ENCODE assay signal across 8 mouse cellular contexts in genomic region chr7:99926916-99927714, GRCm38 (mm10). TPM values are rescaled to one million over a fixed set of nuclear protein-coding genes. Genes with fewer than 3 reads are reported as not detected.
A peak's percentile ranks its signal among the peaks of the same experiment; 100 is the strongest.
DNase-seq lines count a peak whose midpoint lies in the region; TF ChIP-seq lines count a peak whose summit lies in the region.

No protein-coding gene starts in this region.

- no peak for TF ChIP-seq EP300 in heart, adult 2 months (IDR thresholded peaks at IDR 0.05; ENCODE audit: insufficient read depth, low read depth, low read length)

- H3K27me3 ChIP-seq in heart, adult 2 months (ENCODE audit: control insufficient read depth, insufficient read depth, low read length): no peaks in the 10 kb centered on the region
- H3K27me3 ChIP-seq in E14TG2a.4 (ENCODE audit: insufficient read depth, low read length): no peaks in the 10 kb centered on the region
- no peaks in the 10 kb centered on the region for H3K27me3 ChIP-seq in thymus, adult 2 months (ENCODE audit: control insufficient read depth, insufficient read depth, low read length)

- H3K27ac ChIP-seq in heart, adult 2 months: no peak overlapping the region
- H3K27ac ChIP-seq in thymus, adult 2 months (ENCODE audit: control insufficient read depth, insufficient read depth, low read length): no peak overlapping the region

- no peaks in the 10 kb centered on the region for H3K9me3 ChIP-seq in E14TG2a.4 (ENCODE audit: low read length)

- no peak overlapping the region for H3K4me3 ChIP-seq in heart, adult 2 months
- H3K4me3 ChIP-seq in E14TG2a.4 (replicated peaks; ENCODE audit: low read length): no peak overlapping the region
- no peak overlapping the region for H3K4me3 ChIP-seq in thymus, adult 2 months (ENCODE audit: control insufficient read depth, insufficient read depth, low read length)

- DNase-seq in heart, adult 2 months: peak; percentile 64 to 79
- no peak for DNase-seq in heart, postnatal 25 days (ENCODE audit: low spot score)
- peak; percentile 64 for DNase-seq in cerebellum, adult 11 months
- peak; percentile 58 to 65 for DNase-seq in frontal cortex, postnatal 25 days (ENCODE audit: low spot score in 2 of 2)
- DNase-seq in kidney, postnatal 4 days: peak; percentile 84 to 87
- peak; percentile 80 for DNase-seq in lung, postnatal 10 days
- DNase-seq in thymus, adult 2 months: peak; percentile 77

- intact Hi-C loops in heart, adult 2 months (cut with DNase I): loop anchor here (1.0 to 10.0 kb wide), 2 partner anchors 54 to 188 kb away; no protein-coding TSS in a partner anchor
- intact Hi-C loops in heart, postnatal 25 days (cut with DNase I): loop anchor here (1.0 kb wide), 1 partner anchor 54 kb away; no protein-coding TSS in a partner anchor

- no peaks in the 10 kb centered on the region for H3K36me3 ChIP-seq in heart, adult 2 months (ENCODE audit: control insufficient read depth, insufficient read depth, low read length)
- H3K36me3 ChIP-seq in E14TG2a.4 (ENCODE audit: insufficient read depth, low read length): peaks cover 81% of the 10 kb centered on the region
- H3K36me3 ChIP-seq in thymus, adult 2 months (ENCODE audit: control insufficient read depth, insufficient read depth, low read length): peaks cover 47% of the 10 kb centered on the region

- TF ChIP-seq CTCF in heart, adult 2 months (IDR thresholded peaks at IDR 0.05): peak; percentile 85
- TF ChIP-seq CTCF in E14TG2a.4 (conservative IDR thresholded peaks at IDR 0.05; ENCODE audit: low read length): peak; percentile 28; the same call in 1 of the 2 replicates
- TF ChIP-seq CTCF in thymus, adult 2 months (IDR thresholded peaks at IDR 0.05; ENCODE audit: borderline replicate concordance, control insufficient read depth, extremely low read depth, insufficient read depth, low read length, poor library complexity): no peak

- no peak overlapping the region for H3K9ac ChIP-seq in heart, adult 2 months (ENCODE audit: low read depth, low read length)

- WGBS in heart, adult 2 months: 74% methylated on average over 10 of the region's 10 CpGs
- WGBS in thymus, adult 2 months: 82% methylated on average over 10 of the region's 10 CpGs

- no peak for TF ChIP-seq POLR2A in heart, adult 2 months (IDR thresholded peaks at IDR 0.05; ENCODE audit: insufficient read depth, low read depth, low read length)
- TF ChIP-seq POLR2A in thymus, adult 2 months (IDR thresholded peaks at IDR 0.05; ENCODE audit: control insufficient read depth, extremely low read depth, insufficient read depth, low read length, poor library complexity): no peak

- H3K79me2 ChIP-seq in heart, adult 2 months (replicated peaks; ENCODE audit: control insufficient read depth, insufficient read depth, low read length): no peaks in the 10 kb centered on the region

- H3K4me1 ChIP-seq in heart, adult 2 months (ENCODE audit: control insufficient read depth, insufficient read depth, low read length): no peaks in the 10 kb centered on the region
- H3K4me1 ChIP-seq in E14TG2a.4 (replicated peaks; ENCODE audit: low read depth, low read length): peaks cover 21% of the 10 kb centered on the region
- no peaks in the 10 kb centered on the region for H3K4me1 ChIP-seq in thymus, adult 2 months (replicated peaks; ENCODE audit: control insufficient read depth, insufficient read depth, low read length)

RNA-seq across cellular contexts. Expression of gene Rnf169, which starts 53.1 kb away (rescaled TPM):
- total RNA-seq in heart, adult 2 months (2021): 10 to 100 TPM in 1 of 2 experiments, 1 to 10 TPM in 1; 9.4 to 10.6 TPM
- polyA plus RNA-seq in heart, adult 2 months (2012; rRNA removed): 2.9 and 3.6 TPM in 2 replicates
- total RNA-seq in heart, postnatal 25 days (2021): 10 to 100 TPM in 1 of 2 experiments, 1 to 10 TPM in 1; 9.8 to 10.2 TPM
- 13.3 and 16.4 TPM in 2 replicates for polyA plus RNA-seq in thymus, adult 2 months (2012; rRNA removed)
